Mouse (Mus musculus) heart, postnatal 36 days (tissue): ENCODE results near the gene Prmt9. TPM values are rescaled to one million over a fixed set of nuclear protein-coding genes. Genes with fewer than 3 reads are reported as not detected.
A peak's percentile ranks its signal among the peaks of the same experiment; 100 is the strongest.

Experiments
- DNase-seq, 2 experiments: peaks; one replicate each; pipeline ENCODE4 v3.0.0; 2021 to 2022
- intact Hi-C: fragments of 180-260 bp; cut with DNase I; formaldehyde crosslinking; loops from one replicate; pipeline ENCODE4 v1.15.1; 2025
- total RNA-seq, 2 experiments: library from RNA; stranded (reverse); gene quantifications; 2 replicates each; pipeline ENCODE4 v1.2.3; 2021

The Prmt9 gene
- total RNA-seq, result 10 to 100 TPM; 11.7 TPM

- intact Hi-C loops, result loop anchor here (2.0 kb wide), 1 partner anchor 32 kb away; the partner anchor contains the start of gene Arhgap10
- DNase-seq, result peak; percentile 97
These were observed at the start of gene Prmt9 for GRCm38 (mm10) chr8:77549121-77549706. Prmt9 (plus strand) TSS chr8:77549397.

GRCm38 (mm10) chr8:77500264-77500663 is 48.9 kb upstream of the Prmt9 start:
- intact Hi-C loops, result no loop called here
- DNase-seq, result no peak

- DNase-seq, result no peak
- intact Hi-C loops, result no loop called here
These were observed 48.1 kb upstream of the Prmt9 start for GRCm38 (mm10) chr8:77501131-77501530.

- intact Hi-C loops, result no loop called here
- DNase-seq, result no peak
These were observed 46.6 kb upstream of the Prmt9 start for GRCm38 (mm10) chr8:77502547-77502946.

- intact Hi-C loops, result no loop called here
- no peak for DNase-seq
These were observed 42.7 kb upstream of the Prmt9 start for GRCm38 (mm10) chr8:77506539-77506938.

- DNase-seq, result no peak
- intact Hi-C loops, result no loop called here
These were observed 41.6 kb upstream of the Prmt9 start for GRCm38 (mm10) chr8:77507510-77508035.

GRCm38 (mm10) chr8:77509044-77509443 is 40.2 kb upstream of the Prmt9 start:
- DNase-seq, result no peak
- intact Hi-C loops, result no loop called here

GRCm38 (mm10) chr8:77510426-77510825 is 38.8 kb upstream of the Prmt9 start:
- intact Hi-C loops, result loop anchor here (2.0 kb wide), 1 partner anchor 14 kb away; no protein-coding TSS in a partner anchor
- DNase-seq, result no peak

- intact Hi-C loops, result loop anchor here (2.0 kb wide), 1 partner anchor 15 kb away; no protein-coding TSS in a partner anchor
- DNase-seq, result no peak
These were observed 37.3 kb upstream of the Prmt9 start for GRCm38 (mm10) chr8:77511750-77512493.

- intact Hi-C loops, result loop anchor here (5.0 kb wide), 2 partner anchors 33 to 73 kb away; no protein-coding TSS in a partner anchor
- no peak for DNase-seq
These were observed 34.0 kb upstream of the Prmt9 start for GRCm38 (mm10) chr8:77515201-77515600.

GRCm38 (mm10) chr8:77515786-77516185 is 33.4 kb upstream of the Prmt9 start:
- intact Hi-C loops, result loop anchor here (2.0 to 5.0 kb wide), 4 partner anchors 33 to 87 kb away; partner anchors contain the start of gene Prmt9
- no peak for DNase-seq

- intact Hi-C loops, result loop anchor here (1.0 to 5.0 kb wide), 5 partner anchors 25 to 88 kb away; partner anchors contain the start of gene Prmt9
- peak in 1 of 2 experiments; percentile 47 for DNase-seq
These were observed 32.4 kb upstream of the Prmt9 start for GRCm38 (mm10) chr8:77516845-77517244.

GRCm38 (mm10) chr8:77517301-77518200 is 31.6 kb upstream of the Prmt9 start, which contains the start of gene Arhgap10:
Arhgap10 (minus strand) TSS chr8:77517953.
- intact Hi-C loops, result loop anchor here (1.0 to 5.0 kb wide), 5 partner anchors 25 to 89 kb away; partner anchors contain the start of gene Prmt9
- peak; percentile 82 to 88 for DNase-seq

- no peak for DNase-seq
- intact Hi-C loops, result loop anchor here (5.0 kb wide), 2 partner anchors 36 to 76 kb away; no protein-coding TSS in a partner anchor
These were observed 30.7 kb upstream of the Prmt9 start for GRCm38 (mm10) chr8:77518201-77519115.

- intact Hi-C loops, result no loop called here
- DNase-seq, result no peak
These were observed 28.6 kb upstream of the Prmt9 start for GRCm38 (mm10) chr8:77520601-77521000.

- intact Hi-C loops, result no loop called here
- no peak for DNase-seq
These were observed 28.0 kb upstream of the Prmt9 start for GRCm38 (mm10) chr8:77521028-77521785.

- intact Hi-C loops, result no loop called here
- no peak for DNase-seq
These were observed 26.2 kb upstream of the Prmt9 start for GRCm38 (mm10) chr8:77522984-77523383.

GRCm38 (mm10) chr8:77524018-77524615 is 25.1 kb upstream of the Prmt9 start:
- no peak for DNase-seq
- intact Hi-C loops, result loop anchor here (2.0 kb wide), 1 partner anchor 105 kb away; no protein-coding TSS in a partner anchor
